Mouse (Mus musculus) left cerebral cortex, postnatal 25 days (tissue): Measurements from ENCODE around the gene Chic1. TPM values are rescaled to one million over a fixed set of nuclear protein-coding genes. Genes with fewer than 3 reads are reported as not detected.

Source experiments
- DNase-seq, 2 experiments: peaks; one replicate each; pipeline ENCODE4 v3.0.0; 2022; ENCODE audit warnings: low spot score in 2 of 2, mixed read lengths in 1 of 2
- intact Hi-C: fragments of 180-260 bp; cut with DNase I; formaldehyde crosslinking; loops from one replicate; pipeline ENCODE4 v1.15.1; 2025
- total RNA-seq, 2 experiments: library from RNA; stranded (reverse); gene quantifications; 2 replicates each; pipeline ENCODE4 v1.2.3; 2021

Chic1 gene
- total RNA-seq, 2 experiments from 2014 or later: 18.6 to 19.0 TPM

- intact Hi-C loops: no loop called here
These were observed 57.9 kb downstream of the Chic1 start, which contains the start of gene Tsx for GRCm38 (mm10) chrX:103414167-103414566. Gene Tsx (plus strand): TSS chrX:103414467.

DNA sequence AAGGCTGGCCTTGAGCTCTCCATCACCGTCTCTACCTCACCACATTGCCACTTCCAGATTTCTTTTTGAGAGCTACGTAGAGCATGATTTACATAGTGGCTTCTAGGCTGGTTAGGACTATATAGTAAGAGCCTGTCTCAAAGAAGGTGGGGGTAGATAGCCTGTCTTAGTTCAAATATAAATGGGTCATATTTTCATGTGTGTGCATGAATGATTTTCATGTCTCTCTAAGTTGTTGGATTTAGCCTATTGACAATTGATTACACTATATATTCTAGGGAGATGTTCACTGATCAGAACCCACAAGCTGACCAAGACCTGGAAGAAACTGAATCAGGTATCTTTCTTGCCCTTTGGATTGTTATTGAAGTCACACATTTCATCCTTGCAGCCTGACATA lies 65.4 kb downstream of the Chic1 start, which contains the start of gene Gm26992:
Gene Gm26992 (plus strand): TSS at position 301 of the 400 bp plus-strand sequence.
- intact Hi-C loops: no loop called here

More at GRCm38 (mm10) chrX:103414167-103414566, 57.9 kb downstream of the Chic1 start, which contains the start of gene Tsx:
- no peak for DNase-seq

DNA sequence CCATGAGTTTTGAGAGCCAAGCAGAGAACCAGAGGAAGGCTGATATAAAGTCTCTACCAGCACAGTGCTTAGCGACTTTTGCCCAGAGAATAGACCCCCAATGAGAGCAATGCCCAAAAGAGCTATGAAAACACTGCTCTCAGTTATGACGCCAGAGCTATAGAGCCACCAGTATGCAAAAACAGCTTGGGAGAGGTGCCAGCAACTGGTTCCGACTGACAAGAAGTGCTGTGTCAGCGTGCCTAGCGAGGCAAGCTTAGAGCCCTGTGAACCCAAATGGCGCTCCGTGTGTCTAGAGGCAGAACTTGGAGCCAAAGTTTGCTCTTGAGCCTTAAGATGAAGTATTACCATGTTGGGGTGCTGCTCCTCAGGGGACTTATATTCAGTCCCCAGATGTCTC lies 71.4 kb downstream of the Chic1 start:
- intact Hi-C loops: no loop called here
- no peak for DNase-seq

More for the DNA sequence above, 65.4 kb downstream of the Chic1 start, which contains the start of gene Gm26992:
- DNase-seq: no peak

- no peak for DNase-seq
- intact Hi-C loops: no loop called here
These were observed 76.0 kb downstream of the Chic1 start for GRCm38 (mm10) chrX:103432293-103432692.

GRCm38 (mm10) chrX:103438023-103438422 lies 81.7 kb downstream of the Chic1 start:
- DNase-seq: no peak
- intact Hi-C loops: no loop called here

DNA sequence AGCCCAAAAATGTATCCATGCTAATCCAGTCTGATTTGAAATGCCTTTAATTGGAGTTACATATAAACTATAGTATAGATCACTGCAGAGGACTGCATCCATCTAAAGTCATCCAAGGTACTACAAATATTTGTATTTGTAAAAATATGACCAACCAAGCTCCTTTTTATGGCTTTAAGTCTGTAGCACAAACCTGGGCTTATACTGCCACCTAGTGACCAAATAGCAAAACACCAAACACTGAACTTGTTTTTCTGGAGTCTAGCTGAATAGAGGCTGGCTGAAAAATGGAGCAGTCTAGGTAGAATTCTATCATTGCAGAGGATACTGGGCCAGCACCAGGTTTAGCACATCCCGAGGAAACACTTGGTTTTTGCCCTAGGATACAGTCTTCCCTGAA lies 84.5 kb downstream of the Chic1 start:
- intact Hi-C loops: loop anchor here (1.0 to 5.0 kb wide), 4 partner anchors 59 to 484 kb away; no protein-coding TSS in a partner anchor

DNA sequence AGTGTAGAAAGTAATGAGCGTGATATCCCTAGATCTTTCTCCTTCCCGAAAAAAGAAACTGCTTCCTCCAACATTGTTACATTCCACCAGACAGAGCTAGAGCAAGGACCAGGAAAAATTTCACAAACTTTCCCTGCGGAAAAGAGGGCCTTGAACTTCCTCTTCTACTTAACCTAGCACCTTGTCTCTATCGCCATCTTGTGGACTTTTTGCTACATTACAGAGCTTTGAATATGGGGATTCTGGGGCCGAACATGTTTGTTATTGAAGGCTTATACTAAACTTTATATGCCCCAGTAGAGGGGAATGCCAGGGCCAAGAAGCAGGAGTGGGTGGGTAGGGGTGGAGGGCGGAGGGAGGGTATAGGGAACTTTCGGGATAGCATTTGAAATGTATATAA lies 87.5 kb downstream of the Chic1 start:
- peak; percentile 21 to 31 for DNase-seq
- intact Hi-C loops: loop anchor here (5.0 kb wide), 2 partner anchors 61 to 486 kb away; no protein-coding TSS in a partner anchor

More for the DNA sequence above, 84.5 kb downstream of the Chic1 start:
- peak; percentile 42 to 60 for DNase-seq

Other genes with a start within 250 kb of the Chic1 start
- gene Nap1l2, start 169.8 kb upstream of the Chic1 start, total RNA-seq: 10 to 100 TPM; 89.7 to 97.3 TPM
- not detected for gene Cdx4, start 35.1 kb upstream of the Chic1 start, total RNA-seq
- gene Tsx, start 58.0 kb downstream of the Chic1 start, total RNA-seq: not detected
- not detected for gene Gm26992, start 65.5 kb downstream of the Chic1 start, total RNA-seq